Mouse (Mus musculus): ENCODE results near the gene Ldb2.

GRCm38 (mm10) chr5:44759178-44759577 is 40.3 kb downstream of the Ldb2 start:
- TF ChIP-seq CTCF (IDR thresholded peaks at IDR 0.05; ENCODE audit: low read depth), result no peak
- TF ChIP-seq EP300 (IDR thresholded peaks at IDR 0.05; ENCODE audit: low read depth), result no peak
